Mouse (Mus musculus) layer of hippocampus, postnatal 14 days (tissue): ENCODE results near the gene Tgif2. TPM values are rescaled to one million over a fixed set of nuclear protein-coding genes. Genes with fewer than 3 reads are reported as not detected.
"Not testable (repeated sequence)": the region's sequence is repeated elsewhere in the genome, so short reads cannot be mapped to it uniquely, and the experiment has no call there.

Source experiments
- DNase-seq, 2 experiments: peaks; one replicate each; pipeline ENCODE4 v3.0.0; 2021 to 2022; ENCODE audit warnings: low spot score in 2 of 2, mixed read lengths in 1 of 2
- total RNA-seq, 2 experiments: library from RNA; stranded (reverse); gene quantifications; 2 replicates each; pipeline ENCODE4 v1.2.3; 2021

The Tgif2 gene
- total RNA-seq, 2 experiments from 2014 or later = 2.7 to 3.0 TPM

- DNase-seq = no peak
Measured at GRCm38 (mm10) chr2:156842711-156843110, 2.9 kb downstream of the Tgif2 start.

GRCm38 (mm10) chr2:156843331-156843730 lies 3.5 kb downstream of the Tgif2 start:
- DNase-seq = no peak

GRCm38 (mm10) chr2:156844715-156845114 lies 4.9 kb downstream of the Tgif2 start:
- no peak for DNase-seq

GRCm38 (mm10) chr2:156847653-156848052 lies 7.8 kb downstream of the Tgif2 start:
- DNase-seq = no peak

- no peak for DNase-seq
Measured at GRCm38 (mm10) chr2:156848526-156849182, 8.8 kb downstream of the Tgif2 start.

- no peak for DNase-seq
Measured at GRCm38 (mm10) chr2:156850505-156850904, 10.7 kb downstream of the Tgif2 start.

- not testable (repeated sequence) for DNase-seq
Measured at GRCm38 (mm10) chr2:156853584-156853983, 13.8 kb downstream of the Tgif2 start.

- peak in 1 of 2 experiments; percentile 68 for DNase-seq
Measured at GRCm38 (mm10) chr2:156853999-156854771, 14.4 kb downstream of the Tgif2 start.

- DNase-seq = no peak
Measured at GRCm38 (mm10) chr2:156856311-156856710, 16.5 kb downstream of the Tgif2 start.

GRCm38 (mm10) chr2:156857385-156857791 lies 17.6 kb downstream of the Tgif2 start:
- no peak for DNase-seq

- DNase-seq = no peak
Measured at GRCm38 (mm10) chr2:156857835-156858234, 18.0 kb downstream of the Tgif2 start, which contains the start of gene 4930518I15Rik. 4930518I15Rik (minus strand) TSS chr2:156857946.

GRCm38 (mm10) chr2:156858671-156859070 lies 18.9 kb downstream of the Tgif2 start:
- DNase-seq = no peak

GRCm38 (mm10) chr2:156862041-156862717 lies 22.4 kb downstream of the Tgif2 start:
- no peak for DNase-seq

GRCm38 (mm10) chr2:156862772-156863486 lies 23.1 kb downstream of the Tgif2 start, which contains the start of gene Rab5if:
Rab5if (plus strand) TSS chr2:156863128.
- DNase-seq = peak; percentile 96 to 98

GRCm38 (mm10) chr2:156863487-156864160 lies 23.8 kb downstream of the Tgif2 start:
- no peak for DNase-seq

- no peak for DNase-seq
Measured at GRCm38 (mm10) chr2:156864481-156864880, 24.7 kb downstream of the Tgif2 start.

- DNase-seq = peak in 1 of 2 experiments; percentile 60
Measured at GRCm38 (mm10) chr2:156868994-156869393, 29.2 kb downstream of the Tgif2 start.

GRCm38 (mm10) chr2:156869554-156869953 lies 29.7 kb downstream of the Tgif2 start:
- DNase-seq = no peak

GRCm38 (mm10) chr2:156870519-156870918 lies 30.7 kb downstream of the Tgif2 start:
- no peak for DNase-seq

- peak; percentile 39 to 54 for DNase-seq
Measured at GRCm38 (mm10) chr2:156873629-156874028, 33.8 kb downstream of the Tgif2 start.
